Mouse (Mus musculus): Measurements from ENCODE around the gene Atp12a. TPM values are rescaled to one million over a fixed set of nuclear protein-coding genes. Genes with fewer than 3 reads are reported as not detected.
A peak's percentile ranks its signal among the peaks of the same experiment; 100 is the strongest.

The Atp12a gene
- total and polyA plus RNA-seq, 3 experiments, result 0.11 TPM; not detected in 2

DNA sequence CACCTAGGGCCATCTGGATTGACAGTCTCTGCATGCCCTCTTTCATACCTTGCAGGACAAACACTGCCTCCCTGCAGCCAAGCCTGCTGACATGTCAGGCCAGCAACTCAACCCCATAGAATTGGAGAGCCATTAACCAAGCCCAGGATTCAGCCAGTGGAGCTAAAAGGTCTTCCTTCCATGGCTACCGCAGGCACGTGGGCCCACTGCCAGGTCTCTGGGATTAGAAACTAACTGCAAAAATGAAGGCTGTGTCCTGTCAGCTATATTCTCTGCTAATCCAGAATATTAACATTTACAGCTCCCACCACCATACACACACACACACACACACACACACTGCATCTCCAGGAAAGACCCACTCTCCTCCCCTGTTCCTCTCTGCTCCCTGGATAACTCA, 15.3 kb upstream of the Atp12a start:
- DNase-seq (ENCODE audit: low spot score) (no peak), ATAC-seq (ENCODE audit: extremely low read depth, insufficient number of reproducible peaks, low FRiP score, poor library complexity, severe bottlenecking) (no peak)
- TF ChIP-seq TAL1 (conservative IDR thresholded peaks at IDR 0.05; ENCODE audit: low read depth, low read length), result no peak
- Histone ChIP-seq H3K27me3 (ENCODE audit: insufficient read depth, low read length) (peaks cover 12% of the 10 kb centered on the region), H3K36me3 (replicated peaks) (no peaks in the 10 kb centered on the region), H3K4me3 (ENCODE audit: low read depth, low read length) (no peak overlapping the region), H3K4me1 (ENCODE audit: insufficient read depth, low read depth, low read length) (no peaks in the 10 kb centered on the region), H3K9me3 (replicated peaks) (no peaks in the 10 kb centered on the region)

DNA sequence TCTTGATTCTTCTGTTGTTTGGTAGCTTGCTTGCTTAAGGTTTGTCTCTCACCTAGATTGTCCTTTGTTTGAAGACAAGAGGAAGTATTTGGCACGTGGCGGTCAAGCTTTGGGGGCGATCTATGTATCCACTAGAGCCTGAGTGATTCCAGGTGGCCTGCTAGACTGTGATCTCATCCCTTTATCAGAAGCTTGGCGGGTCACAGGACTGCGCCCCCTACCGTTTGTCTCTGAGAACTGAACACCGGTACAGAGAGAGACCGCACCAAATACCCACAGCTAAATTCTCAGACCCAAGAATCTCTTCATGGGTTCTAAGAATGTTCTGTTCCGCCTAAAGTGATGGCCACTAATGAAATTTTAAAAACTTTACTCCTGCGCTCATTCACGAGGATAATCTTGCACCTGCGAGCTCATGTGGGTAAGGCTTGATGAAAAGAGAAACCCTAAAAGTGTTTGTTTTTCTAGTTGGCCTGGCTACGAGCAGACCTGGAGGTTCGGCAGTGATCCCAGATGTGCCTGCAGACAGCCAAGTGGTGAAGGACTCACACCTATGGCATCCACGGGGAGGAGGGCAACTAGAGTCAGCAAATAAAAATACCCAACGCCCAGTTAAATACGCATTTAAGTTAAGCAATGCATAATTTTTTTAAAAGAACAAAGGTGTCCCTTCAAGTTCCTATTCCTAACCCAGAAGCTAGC, 12.8 kb upstream of the Atp12a start:
- Histone ChIP-seq H3K4me1 (ENCODE audit: insufficient read depth, low read depth, low read length) (no peaks in the 10 kb centered on the region), H3K9me3 (replicated peaks) (no peaks in the 10 kb centered on the region), H3K27me3 (ENCODE audit: insufficient read depth, low read length) (peaks cover 21% of the 10 kb centered on the region), H3K4me3 (ENCODE audit: low read depth, low read length) (no peak overlapping the region), H3K36me3 (replicated peaks) (no peaks in the 10 kb centered on the region)
- DNase-seq (ENCODE audit: low spot score) (peak; percentile 21), ATAC-seq (ENCODE audit: extremely low read depth, insufficient number of reproducible peaks, low FRiP score, poor library complexity, severe bottlenecking) (no peak)
- TF ChIP-seq POLR2AphosphoS5 (IDR thresholded peaks at IDR 0.05; ENCODE audit: insufficient replicate concordance, low read depth, low read length) (no peak), CTCF (IDR thresholded peaks at IDR 0.05; ENCODE audit: low read depth, low read length) (peak; percentile 56), GATA1 (IDR thresholded peaks at IDR 0.05; ENCODE audit: borderline replicate concordance, low read length) (no peak)

GRCm38 (mm10) chr14:56354803-56355202, 10.1 kb upstream of the Atp12a start:
- peaks cover 28% of the 10 kb centered on the region for H3K27me3 ChIP-seq (ENCODE audit: insufficient read depth, low read length)
- H3K4me1 ChIP-seq (ENCODE audit: insufficient read depth, low read depth, low read length), result no peaks in the 10 kb centered on the region
- no peaks in the 10 kb centered on the region for H3K36me3 ChIP-seq (replicated peaks)
- H3K9me3 ChIP-seq (replicated peaks), result no peaks in the 10 kb centered on the region
- H3K4me3 ChIP-seq (ENCODE audit: low read depth, low read length), result no peak overlapping the region
- TF ChIP-seq CTCF (IDR thresholded peaks at IDR 0.05; ENCODE audit: low read depth, low read length) (no peak), GATA2 (IDR thresholded peaks at IDR 0.05; ENCODE audit: borderline replicate concordance, low read depth, low read length) (no peak), POLR2AphosphoS5 (IDR thresholded peaks at IDR 0.05; ENCODE audit: insufficient replicate concordance, low read depth, low read length) (no peak), TAL1 (conservative IDR thresholded peaks at IDR 0.05; ENCODE audit: low read depth, low read length) (no peak), GATA1 (IDR thresholded peaks at IDR 0.05; ENCODE audit: borderline replicate concordance, low read length) (no peak)
- DNase-seq (ENCODE audit: low spot score) (no peak), ATAC-seq (ENCODE audit: extremely low read depth, insufficient number of reproducible peaks, low FRiP score, poor library complexity, severe bottlenecking) (no peak)

DNA sequence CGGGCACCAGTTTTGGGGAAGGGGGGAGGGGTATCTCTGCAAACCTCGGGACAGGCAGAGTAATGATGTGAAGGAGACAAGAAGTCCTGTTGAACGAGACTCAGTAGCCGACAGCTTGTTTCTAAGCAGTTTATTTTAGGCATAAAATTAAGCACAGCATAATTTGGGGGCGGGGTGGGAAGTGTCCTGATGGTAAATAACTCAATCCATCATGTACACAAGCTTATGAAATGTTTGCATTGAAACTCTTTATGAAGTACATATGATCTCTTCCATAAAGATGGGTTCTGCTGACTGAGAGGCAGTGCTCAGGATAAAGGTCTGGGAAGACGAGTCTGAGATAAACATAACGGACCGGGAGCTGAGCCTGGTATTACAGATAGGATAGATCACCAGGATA, 9.5 kb upstream of the Atp12a start:
- no peak for DNase-seq (ENCODE audit: low spot score)
- H3K4me3 ChIP-seq (ENCODE audit: low read depth, low read length), result no peak overlapping the region
- no peaks in the 10 kb centered on the region for H3K36me3 ChIP-seq (replicated peaks)
- peaks cover 31% of the 10 kb centered on the region for H3K27me3 ChIP-seq (ENCODE audit: insufficient read depth, low read length)
- H3K4me1 ChIP-seq (ENCODE audit: insufficient read depth, low read depth, low read length), result no peaks in the 10 kb centered on the region
- no peak for TF ChIP-seq GATA2 (IDR thresholded peaks at IDR 0.05; ENCODE audit: borderline replicate concordance, low read depth, low read length)
- no peak for TF ChIP-seq TAL1 (conservative IDR thresholded peaks at IDR 0.05; ENCODE audit: low read depth, low read length)
- TF ChIP-seq POLR2AphosphoS5 (IDR thresholded peaks at IDR 0.05; ENCODE audit: insufficient replicate concordance, low read depth, low read length), result no peak
- TF ChIP-seq CTCF (IDR thresholded peaks at IDR 0.05; ENCODE audit: low read depth, low read length), result no peak
- TF ChIP-seq GATA1 (IDR thresholded peaks at IDR 0.05; ENCODE audit: borderline replicate concordance, low read length), result no peak
- no peak for ATAC-seq (ENCODE audit: extremely low read depth, insufficient number of reproducible peaks, low FRiP score, poor library complexity, severe bottlenecking)
- H3K9me3 ChIP-seq (replicated peaks), result no peaks in the 10 kb centered on the region

DNA sequence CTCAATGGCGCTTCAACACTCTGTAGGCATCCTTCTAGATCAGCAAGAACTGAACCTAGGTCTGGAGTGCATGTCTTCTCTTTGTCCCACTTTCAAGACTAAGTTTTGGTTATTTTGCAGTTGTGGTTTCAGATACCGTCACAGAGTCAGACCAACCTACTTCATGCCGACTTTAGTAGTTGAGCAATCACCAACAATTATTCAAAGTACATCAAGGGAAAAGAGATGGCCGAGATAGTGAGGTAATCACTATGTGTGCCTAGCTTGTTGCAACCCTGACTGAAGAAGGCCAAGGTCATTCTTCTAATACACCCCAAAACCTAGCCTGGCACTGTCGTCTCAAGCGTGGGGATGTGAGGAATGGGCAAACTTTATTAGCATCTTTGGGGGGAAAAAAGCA, 8.7 kb upstream of the Atp12a start:
- Histone ChIP-seq H3K9me3 (replicated peaks) (no peaks in the 10 kb centered on the region), H3K27me3 (ENCODE audit: insufficient read depth, low read length) (peaks cover 31% of the 10 kb centered on the region), H3K4me1 (ENCODE audit: insufficient read depth, low read depth, low read length) (no peaks in the 10 kb centered on the region), H3K4me3 (ENCODE audit: low read depth, low read length) (no peak overlapping the region), H3K36me3 (replicated peaks) (no peaks in the 10 kb centered on the region)
- no peak for ATAC-seq (ENCODE audit: extremely low read depth, insufficient number of reproducible peaks, low FRiP score, poor library complexity, severe bottlenecking)
- no peak for DNase-seq (ENCODE audit: low spot score)
- TF ChIP-seq GATA1 (IDR thresholded peaks at IDR 0.05; ENCODE audit: borderline replicate concordance, low read length) (no peak), POLR2AphosphoS5 (IDR thresholded peaks at IDR 0.05; ENCODE audit: insufficient replicate concordance, low read depth, low read length) (no peak), GATA2 (IDR thresholded peaks at IDR 0.05; ENCODE audit: borderline replicate concordance, low read depth, low read length) (no peak), CTCF (IDR thresholded peaks at IDR 0.05; ENCODE audit: low read depth, low read length) (no peak), TAL1 (conservative IDR thresholded peaks at IDR 0.05; ENCODE audit: low read depth, low read length) (no peak)

DNA sequence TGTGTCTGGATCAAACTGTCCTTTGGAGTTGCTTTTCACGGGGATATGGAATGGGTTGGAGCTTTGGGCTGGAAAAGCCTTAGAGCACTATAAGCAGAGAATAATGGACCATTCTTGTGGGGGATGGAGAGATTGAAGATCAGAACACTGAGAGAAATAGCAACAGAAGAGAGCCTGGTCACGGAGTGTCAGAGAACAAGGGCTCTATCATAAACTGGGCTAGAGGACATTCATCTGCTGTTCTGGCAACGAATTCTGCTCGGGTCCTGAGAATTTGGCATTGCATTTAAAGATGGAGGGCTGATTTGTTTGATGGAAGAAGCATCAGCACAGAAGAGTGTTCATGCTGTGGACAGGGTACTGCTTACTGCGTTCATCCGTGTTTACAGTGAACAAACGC, 6.4 kb upstream of the Atp12a start:
- no peaks in the 10 kb centered on the region for H3K36me3 ChIP-seq (replicated peaks)
- H3K4me3 ChIP-seq (ENCODE audit: low read depth, low read length), result no peak overlapping the region
- ATAC-seq (ENCODE audit: extremely low read depth, insufficient number of reproducible peaks, low FRiP score, poor library complexity, severe bottlenecking), result no peak
- TF ChIP-seq POLR2AphosphoS5 (IDR thresholded peaks at IDR 0.05; ENCODE audit: insufficient replicate concordance, low read depth, low read length) (no peak), CTCF (IDR thresholded peaks at IDR 0.05; ENCODE audit: low read depth, low read length) (no peak), GATA1 (IDR thresholded peaks at IDR 0.05; ENCODE audit: borderline replicate concordance, low read length) (no peak), TAL1 (conservative IDR thresholded peaks at IDR 0.05; ENCODE audit: low read depth, low read length) (no peak), GATA2 (IDR thresholded peaks at IDR 0.05; ENCODE audit: borderline replicate concordance, low read depth, low read length) (no peak)
- H3K4me1 ChIP-seq (ENCODE audit: insufficient read depth, low read depth, low read length), result no peaks in the 10 kb centered on the region
- H3K9me3 ChIP-seq (replicated peaks), result no peaks in the 10 kb centered on the region
- H3K27me3 ChIP-seq (ENCODE audit: insufficient read depth, low read length), result peaks cover 26% of the 10 kb centered on the region
- DNase-seq (ENCODE audit: low spot score), result no peak

All from G1E (cell line).